Mouse (Mus musculus): Measurements from ENCODE around the gene Gabpa.

Gabpa gene

GRCm38 (mm10) chr16:84834745-84835440, at the start of gene Gabpa:
Gene Gabpa, plus strand, starts transcription at chr16:84834925.
- DNase-seq, result peak; percentile 81

GRCm38 (mm10) chr16:84784966-84785365, 49.8 kb upstream of the Gabpa start:
- DNase-seq, result no peak

- DNase-seq, result no peak
These were observed 44.0 kb upstream of the Gabpa start for GRCm38 (mm10) chr16:84790595-84791165.

GRCm38 (mm10) chr16:84793401-84793800, 41.3 kb upstream of the Gabpa start:
- DNase-seq, result no peak

GRCm38 (mm10) chr16:84795337-84795736, 39.4 kb upstream of the Gabpa start:
- no peak for DNase-seq

DNA sequence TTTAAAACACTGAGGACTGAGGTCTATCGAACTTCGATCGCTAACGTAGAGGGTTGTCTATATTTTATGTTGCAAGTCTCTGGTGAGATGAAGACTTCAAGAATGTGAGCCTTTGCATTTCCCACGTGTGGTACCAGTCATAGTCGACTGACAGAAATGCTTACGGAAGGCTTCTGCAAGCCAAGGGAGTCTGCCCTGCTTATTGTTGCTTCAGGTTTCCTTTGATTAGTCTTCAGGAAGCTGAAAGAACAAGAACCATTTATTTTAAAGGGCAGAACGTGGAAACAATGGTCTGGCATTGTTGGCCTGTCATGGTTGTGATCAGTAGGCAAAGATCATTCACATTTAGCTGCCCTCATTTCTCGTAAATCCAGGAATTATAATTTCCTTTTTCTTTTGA, 38.0 kb upstream of the Gabpa start:
- no peak for DNase-seq

DNA sequence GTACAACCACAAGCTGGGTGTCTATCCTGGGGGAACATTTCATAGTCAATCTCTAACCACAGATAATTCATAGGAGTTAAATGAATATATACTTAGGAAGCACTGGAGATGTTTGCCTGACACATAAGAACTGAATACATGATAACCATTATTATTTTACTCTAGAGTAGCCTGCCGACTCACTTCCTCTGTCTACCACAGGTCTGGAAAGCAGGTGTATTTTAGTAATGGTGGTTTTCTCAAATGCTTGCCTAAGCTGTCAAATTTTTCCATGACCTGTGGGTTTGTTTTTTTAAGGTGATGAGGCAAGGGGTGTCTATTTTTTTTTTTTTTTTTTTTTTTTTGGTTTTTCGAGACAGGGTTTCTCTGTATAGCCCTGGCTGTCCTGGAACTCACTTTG, 34.7 kb upstream of the Gabpa start:
- no peak for DNase-seq

- DNase-seq, result peak; percentile 7
These were observed 32.5 kb upstream of the Gabpa start for GRCm38 (mm10) chr16:84802217-84802616.

- no peak for DNase-seq
These were observed 29.9 kb upstream of the Gabpa start for GRCm38 (mm10) chr16:84804866-84805265.

DNA sequence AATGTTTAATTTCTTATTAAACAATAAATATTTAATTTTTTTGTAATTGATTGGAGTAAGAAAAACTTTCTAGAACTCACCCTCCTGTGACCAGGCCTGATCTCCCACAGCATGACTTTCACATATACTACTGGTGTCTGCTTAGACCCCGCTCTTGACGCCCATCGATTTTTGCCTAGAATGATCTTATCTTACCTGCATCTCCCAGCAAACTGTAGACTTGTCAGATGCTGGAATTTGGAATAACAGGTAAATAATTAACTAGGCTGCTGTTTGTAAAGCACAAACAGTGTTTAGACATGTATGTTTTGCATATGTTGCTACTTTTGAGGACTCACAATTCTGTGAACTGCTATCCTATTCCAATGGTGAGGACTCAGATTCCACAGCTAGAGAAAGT, 28.6 kb upstream of the Gabpa start:
- no peak for DNase-seq

DNA sequence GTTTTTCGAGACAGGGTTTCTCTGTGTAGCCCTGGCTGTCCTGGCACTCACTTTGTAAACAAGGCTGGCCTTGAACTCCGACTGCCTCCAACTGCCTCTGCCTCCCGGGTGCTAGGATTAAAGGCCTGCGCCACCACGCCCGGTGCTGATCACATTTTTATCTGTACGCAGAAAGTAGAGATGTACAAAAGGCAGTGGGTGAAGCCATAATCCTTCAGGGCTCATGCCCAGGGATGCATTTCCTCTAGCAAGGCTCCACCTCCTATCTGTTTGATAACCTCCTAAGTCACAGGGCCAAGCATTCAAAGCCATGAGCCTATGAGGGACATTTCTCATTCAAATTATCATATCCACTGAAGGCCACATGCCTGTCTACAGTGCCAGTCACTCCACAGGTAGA, 26.9 kb upstream of the Gabpa start:
- DNase-seq, result no peak

GRCm38 (mm10) chr16:84810254-84810653, 24.5 kb upstream of the Gabpa start:
- DNase-seq, result no peak

- DNase-seq, result no peak
These were observed 20.9 kb upstream of the Gabpa start for GRCm38 (mm10) chr16:84813852-84814251.

- DNase-seq, result no peak
These were observed 20.2 kb upstream of the Gabpa start for GRCm38 (mm10) chr16:84814511-84814910.

GRCm38 (mm10) chr16:84817423-84817822, 17.3 kb upstream of the Gabpa start:
- DNase-seq, result peak; percentile 28

DNA sequence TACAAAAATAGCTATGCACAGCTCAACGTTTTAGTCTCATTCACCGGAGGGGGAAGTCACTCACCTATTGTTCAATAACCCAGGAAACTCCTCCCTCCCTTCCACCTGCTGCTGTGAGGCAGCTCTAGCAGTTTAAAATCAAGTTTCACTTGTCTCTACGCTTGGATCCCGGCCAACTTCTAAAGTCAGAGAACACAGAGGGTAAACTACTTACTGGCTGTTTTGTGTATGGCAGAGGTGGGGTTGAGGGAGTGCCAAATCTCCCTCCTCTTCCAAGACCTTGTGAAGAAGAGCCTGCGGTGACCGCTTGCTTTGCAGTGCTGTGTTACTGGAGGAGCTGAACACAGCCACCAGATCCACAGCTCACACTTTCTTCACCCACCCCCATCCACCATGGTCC, 9.7 kb upstream of the Gabpa start:
- peak; percentile 6 for DNase-seq

- DNase-seq, result no peak
These were observed 3.0 kb upstream of the Gabpa start for GRCm38 (mm10) chr16:84831696-84832095.

DNA sequence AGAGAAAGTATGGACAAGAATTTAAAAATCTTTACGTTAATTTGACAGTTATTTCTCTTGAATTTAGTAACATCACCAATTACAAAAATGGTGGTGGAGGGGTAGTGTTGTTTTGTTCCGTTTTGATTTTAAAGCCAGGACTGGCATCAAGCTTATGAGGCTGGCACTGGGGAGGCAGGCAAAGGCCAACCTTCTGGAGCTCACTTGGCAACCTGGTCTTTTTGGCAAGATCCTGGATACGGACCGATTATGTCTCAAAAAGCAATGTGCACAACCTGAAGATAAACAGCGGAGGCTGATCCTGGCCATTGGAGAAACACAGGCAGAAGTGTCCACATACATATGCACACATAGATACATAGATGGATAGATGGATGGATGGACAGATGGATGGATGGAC, 2.0 kb upstream of the Gabpa start:
- no peak for DNase-seq

DNA sequence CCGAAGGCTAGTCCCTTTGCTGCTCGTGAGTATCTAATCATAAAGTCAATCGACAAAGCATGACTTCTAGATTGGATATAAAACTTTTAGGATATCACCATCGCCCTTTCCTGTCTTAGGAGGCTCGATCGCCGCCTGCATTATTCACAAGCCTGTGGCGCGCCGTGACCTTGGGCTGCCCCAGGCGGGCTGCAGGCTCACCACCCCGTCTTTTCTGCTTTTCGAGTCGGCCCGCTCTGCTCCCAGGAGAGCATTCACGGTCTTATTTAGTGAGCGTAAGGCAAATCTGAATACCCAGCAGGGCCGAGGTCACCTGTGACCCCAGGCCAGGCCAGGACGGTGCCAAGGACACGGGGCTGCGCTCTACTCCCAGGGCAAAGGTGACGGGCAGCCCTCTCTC, 381 bp upstream of the Gabpa start:
- no peak for DNase-seq

- DNase-seq, result peak; percentile 83
These were observed 707 bp downstream of the Gabpa start, which contains the start of gene Atp5j for GRCm38 (mm10) chr16:84835441-84835822. Gene Atp5j, minus strand, starts transcription at chr16:84835625.

GRCm38 (mm10) chr16:84835823-84836743, 1.4 kb downstream of the Gabpa start:
- DNase-seq, result no peak

- no peak for DNase-seq
These were observed 3.9 kb downstream of the Gabpa start for GRCm38 (mm10) chr16:84838576-84838975.

DNA sequence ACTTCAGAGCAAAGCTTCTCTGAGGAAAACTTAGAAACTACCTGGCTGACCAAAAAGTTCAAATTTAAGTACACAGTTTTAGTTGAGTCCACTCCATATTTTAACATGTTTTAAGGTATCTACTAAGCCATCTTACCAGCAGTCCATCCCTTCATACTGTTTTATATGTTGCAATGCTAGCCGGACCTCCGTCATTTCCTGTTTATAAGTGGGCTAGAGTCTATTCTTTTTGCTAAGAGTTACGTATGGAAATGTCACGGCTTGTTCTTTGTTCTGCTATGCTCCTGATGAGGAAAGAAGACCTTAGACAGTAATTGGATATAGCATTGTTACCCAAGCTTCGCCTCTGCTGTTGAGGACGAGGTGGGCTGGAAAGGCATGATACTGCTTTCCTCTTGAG, 18.8 kb downstream of the Gabpa start:
- DNase-seq, result no peak

GRCm38 (mm10) chr16:84864656-84865055, 29.9 kb downstream of the Gabpa start:
- DNase-seq, result no peak

Measured in right cerebral cortex, postnatal 4 days (tissue).